Mouse (Mus musculus) thymus, adult 2 months (tissue): ENCODE measurements around the gene Rps25. TPM values are rescaled to one million over a fixed set of nuclear protein-coding genes. Genes with fewer than 3 reads are reported as not detected.

Source experiments
- DNase-seq: peaks from one replicate; pipeline ENCODE4 v3.0.0; 2021
- H3K27ac ChIP-seq: fragments of 200-500 bp; 2 replicates; pipeline ENCODE4 v1.5.1; 2012; ENCODE audit warnings: low read length, control low read depth; ENCODE audit not compliant: control insufficient read depth, insufficient read depth
- H3K27me3 ChIP-seq: fragments of 200-500 bp; 2 replicates; pipeline ENCODE4 v1.6.1; 2012; ENCODE audit warnings: mild to moderate bottlenecking, low read length, moderate library complexity, mixed read lengths; ENCODE audit not compliant: control insufficient read depth, insufficient read depth
- H3K36me3 ChIP-seq: fragments of 200-500 bp; 2 replicates; pipeline ENCODE4 v1.6.1; 2012; ENCODE audit warnings: mild to moderate bottlenecking, low read length, moderate library complexity; ENCODE audit not compliant: control insufficient read depth, insufficient read depth
- H3K4me1 ChIP-seq: fragments of 200-500 bp; replicated peaks from 2 replicates; pipeline ENCODE4 v1.6.1; 2012; ENCODE audit warnings: low read length; ENCODE audit not compliant: control insufficient read depth, insufficient read depth
- H3K4me3 ChIP-seq: fragments of 200-500 bp; 2 replicates; pipeline ENCODE4 v1.5.1; 2012; ENCODE audit warnings: mild to moderate bottlenecking, low read length, control low read depth, moderate library complexity; ENCODE audit not compliant: control insufficient read depth, insufficient read depth
- CTCF ChIP-seq: fragments of 200-500 bp; IDR thresholded peaks from 2 replicates; pipeline ENCODE4 v1.5.1; 2012; ENCODE audit warnings: mild to moderate bottlenecking, control low read depth, low read length, moderate library complexity, borderline replicate concordance; ENCODE audit not compliant: control insufficient read depth, poor library complexity, insufficient read depth; ENCODE audit errors: extremely low read depth
- POLR2A ChIP-seq: fragments of 200-500 bp; IDR thresholded peaks from 2 replicates; pipeline ENCODE4 v1.6.1; 2012; ENCODE audit warnings: mild to moderate bottlenecking, low read length, control low read depth, moderate library complexity; ENCODE audit not compliant: control insufficient read depth, poor library complexity, insufficient read depth; ENCODE audit errors: extremely low read depth
- whole genome bisulfite sequencing: fragments of 180-500 bp; shearing (Covaris S2); methylation state at CpG from one replicate; pipeline ENCODE4 v1.1.7; 2018; 5-methylcytosine and 5-hydroxymethylcytosine counted together
- polyA plus RNA-seq: library from polyadenylated mRNA; depleted of rRNA; stranded (reverse); fragments of >200 nt; gene quantifications from 2 replicates; pipeline ENCODE4 v1.2.3, GENCODE M21; 2012

Gene Rps25
- polyA plus RNA-seq, 1 experiment: 258 TPM

DNA sequence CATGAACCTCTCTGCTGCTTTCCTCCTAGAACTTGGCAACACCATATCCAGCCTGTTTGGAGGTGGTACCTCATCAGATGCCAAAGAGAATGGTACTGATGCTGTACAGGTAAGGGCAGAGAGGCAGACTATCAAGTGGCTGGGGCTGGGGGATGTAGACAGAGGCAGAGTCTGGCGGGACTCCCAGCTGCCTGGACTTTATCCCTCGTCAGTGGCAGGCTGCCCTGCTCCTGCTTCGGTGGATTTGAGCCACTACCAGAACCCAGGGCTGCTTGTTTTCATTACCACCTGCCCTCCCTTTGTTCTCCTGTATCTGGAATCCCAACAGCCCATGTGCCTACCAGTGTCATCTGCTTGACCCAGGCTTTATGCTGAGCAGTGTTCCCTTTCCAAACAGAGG lies 19.7 kb upstream of the Rps25 start:
- no peaks in the 10 kb centered on the region for H3K27me3 ChIP-seq
- 88% methylated on average over 3 of the region's 3 CpGs for WGBS
- H3K4me3 ChIP-seq: no peak overlapping the region
- peaks cover 64% of the 10 kb centered on the region for H3K36me3 ChIP-seq
- no peaks in the 10 kb centered on the region for H3K4me1 ChIP-seq
- H3K27ac ChIP-seq: no peak overlapping the region
- TF ChIP-seq POLR2A: no peak
- TF ChIP-seq CTCF: no peak
- DNase-seq: no peak

DNA sequence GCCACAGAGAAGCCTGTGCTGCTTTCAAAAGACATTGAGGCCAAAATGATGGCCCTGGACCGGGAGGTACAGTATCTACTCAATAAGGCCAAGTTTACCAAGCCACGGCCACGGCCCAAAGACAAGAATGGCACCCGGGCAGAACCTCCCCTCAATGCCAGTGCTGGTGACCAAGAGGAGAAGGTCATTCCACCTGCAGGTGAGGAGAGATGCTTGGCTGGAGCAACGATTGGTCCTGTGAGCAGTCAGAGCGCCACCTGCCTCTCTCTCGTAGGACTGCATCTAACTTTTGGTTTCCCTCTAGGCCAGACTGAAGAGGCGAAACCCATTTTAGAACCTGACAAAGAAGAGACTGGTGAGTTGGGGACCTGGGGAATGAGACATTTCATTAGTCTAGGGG lies 17.7 kb upstream of the Rps25 start:
- TF ChIP-seq POLR2A (no peak), CTCF (peak; percentile 76; the same call in 1 of the 2 replicates)
- no peaks in the 10 kb centered on the region for H3K27me3 ChIP-seq
- no peak overlapping the region for H3K27ac ChIP-seq
- peak; percentile 64 for DNase-seq
- H3K4me3 ChIP-seq: no peak overlapping the region
- WGBS: 59% methylated on average over 8 of the region's 8 CpGs
- peaks cover 53% of the 10 kb centered on the region for H3K36me3 ChIP-seq
- no peaks in the 10 kb centered on the region for H3K4me1 ChIP-seq

- H3K4me1 ChIP-seq: no peaks in the 10 kb centered on the region
- H3K27ac ChIP-seq: no peak overlapping the region
- no peaks in the 10 kb centered on the region for H3K27me3 ChIP-seq
- WGBS: 38% methylated on average over 4 of the region's 4 CpGs
- TF ChIP-seq CTCF: peak; percentile 54; the same call in 1 of the 2 replicates
- TF ChIP-seq POLR2A: no peak
- H3K36me3 ChIP-seq: peaks cover 31% of the 10 kb centered on the region
- no peak overlapping the region for H3K4me3 ChIP-seq
- DNase-seq: peak; percentile 71
Observed at GRCm38 (mm10) chr9:44391466-44391865, 15.5 kb upstream of the Rps25 start.

GRCm38 (mm10) chr9:44396684-44397411 lies 10.1 kb upstream of the Rps25 start, which contains the start of gene Slc37a4:
Gene Slc37a4 (plus strand): TSS chr9:44396852.
- H3K4me1 ChIP-seq: peaks cover 14% of the 10 kb centered on the region
- WGBS: under 1% methylated on average over 43 of the region's 43 CpGs

GRCm38 (mm10) chr9:44398087-44398486 lies 8.9 kb upstream of the Rps25 start:
- Histone ChIP-seq H3K27ac (no peak overlapping the region), H3K27me3 (no peaks in the 10 kb centered on the region), H3K36me3 (peaks cover 17% of the 10 kb centered on the region), H3K4me3 (no peak overlapping the region), H3K4me1 (peaks cover 14% of the 10 kb centered on the region)
- 69% methylated on average over 4 of the region's 4 CpGs for WGBS
- DNase-seq: no peak
- TF ChIP-seq POLR2A (no peak), CTCF (no peak)

More at GRCm38 (mm10) chr9:44396684-44397411, 10.1 kb upstream of the Rps25 start, which contains the start of gene Slc37a4:
- DNase-seq: peak; percentile 86
- H3K27ac ChIP-seq: no peak within 1 kb of the TSS
- 0 out of 2 replicates have a peak, but pooled peaks have one; percentile 9 for TF ChIP-seq CTCF
- peak; percentile 78 for TF ChIP-seq POLR2A
- H3K36me3 ChIP-seq: peaks cover 9% of the 10 kb centered on the region
- H3K27me3 ChIP-seq: no peaks in the 10 kb centered on the region
- peak within 1 kb of the TSS; percentile 59 for H3K4me3 ChIP-seq

DNA sequence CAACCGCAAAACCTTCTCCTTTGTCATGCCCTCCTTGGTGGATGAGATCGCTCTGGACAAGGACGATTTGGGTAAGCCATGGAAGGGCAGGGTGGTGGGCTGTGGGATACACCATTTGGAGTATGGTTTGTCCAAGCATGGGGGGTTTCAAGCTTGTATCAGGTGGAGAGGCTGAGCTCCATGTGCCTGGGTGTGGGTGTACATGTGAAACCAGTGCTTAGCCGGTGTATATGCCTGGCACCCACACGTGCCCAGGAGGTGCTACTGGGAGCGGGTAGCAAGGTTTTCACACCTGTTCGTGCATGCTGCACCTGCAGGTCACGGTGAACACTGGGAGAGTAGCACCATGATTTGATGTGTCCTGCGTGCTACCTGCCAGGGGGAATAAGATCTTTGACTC lies 8.4 kb upstream of the Rps25 start:
- Histone ChIP-seq H3K27ac (no peak overlapping the region), H3K36me3 (peaks cover 19% of the 10 kb centered on the region), H3K4me3 (no peak overlapping the region)

More for the DNA sequence above, 8.4 kb upstream of the Rps25 start:
- DNase-seq: no peak
- peaks cover 14% of the 10 kb centered on the region for H3K4me1 ChIP-seq
- no peaks in the 10 kb centered on the region for H3K27me3 ChIP-seq
- WGBS: 95% methylated on average over 9 of the region's 9 CpGs
- TF ChIP-seq CTCF: no peak
- no peak for TF ChIP-seq POLR2A
